Mouse (Mus musculus): ENCODE measurements around the gene Pacsin2. TPM values are rescaled to one million over a fixed set of nuclear protein-coding genes. Genes with fewer than 3 reads are reported as not detected.
"Not testable (repeated sequence)": the region's sequence is repeated elsewhere in the genome, so short reads cannot be mapped to it uniquely, and the experiment has no call there.

Pacsin2 gene
- polyA plus RNA-seq, 1 experiment from 2014 or later = 85.4 TPM

DNA sequence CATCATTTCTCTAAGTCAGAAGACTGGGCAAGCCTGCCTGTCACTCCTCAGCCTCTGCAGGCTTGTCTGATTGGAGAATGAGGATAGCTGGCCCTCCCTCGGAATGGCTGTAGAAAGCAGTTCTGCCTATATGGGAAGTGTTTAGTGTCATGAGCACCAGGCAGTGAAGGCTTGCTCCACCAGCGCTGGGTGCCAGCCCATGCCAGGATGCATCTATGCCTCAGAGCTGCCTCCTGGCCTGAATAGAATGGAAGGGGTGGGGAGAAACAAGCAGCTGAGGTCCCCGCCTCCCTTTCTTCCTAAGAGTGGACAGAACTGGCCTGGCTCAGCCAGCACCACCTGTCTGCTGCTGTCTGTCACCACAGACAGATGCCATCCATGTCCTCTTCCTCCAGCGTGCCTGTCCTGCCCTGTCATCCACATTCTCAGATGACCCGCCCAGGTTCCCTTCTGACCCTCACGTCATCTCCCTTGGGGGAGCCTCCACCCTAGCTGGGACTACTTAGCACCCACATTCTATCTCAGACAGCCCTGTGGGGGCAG, 4.9 kb upstream of the Pacsin2 start:
- no peak for ATAC-seq (ENCODE audit: low FRiP score, low TSS enrichment)
- Histone ChIP-seq H3K4me2 (replicated peaks; ENCODE audit: low read depth, low read length) (no peak overlapping the region), H3K36me3 (ENCODE audit: insufficient read depth, low read length) (no peaks in the 10 kb centered on the region), H3K9ac (replicated peaks; ENCODE audit: low read length) (no peak overlapping the region), H3K27me3 (ENCODE audit: insufficient read depth, low read length) (no peaks in the 10 kb centered on the region), H3K4me3 (ENCODE audit: low read length) (no peak overlapping the region), H3K27ac (ENCODE audit: low read length) (no peak overlapping the region), H3K4me1 (ENCODE audit: insufficient read depth, low read length) (peaks cover 23% of the 10 kb centered on the region), H3K9me3 (ENCODE audit: low read length) (no peaks in the 10 kb centered on the region)
- 73% methylated on average over 6 of the region's 6 CpGs for WGBS

GRCm38 (mm10) chr15:83467232-83467966, 3.0 kb upstream of the Pacsin2 start:
- H3K27ac ChIP-seq (ENCODE audit: low read length) = no peak overlapping the region
- no peak overlapping the region for H3K9ac ChIP-seq (replicated peaks; ENCODE audit: low read length)
- 58% methylated on average over 9 of the region's 9 CpGs for WGBS
- H3K4me1 ChIP-seq (ENCODE audit: insufficient read depth, low read length) = peaks cover 27% of the 10 kb centered on the region
- H3K27me3 ChIP-seq (ENCODE audit: insufficient read depth, low read length) = no peaks in the 10 kb centered on the region
- no peaks in the 10 kb centered on the region for H3K9me3 ChIP-seq (ENCODE audit: low read length)
- H3K4me2 ChIP-seq (replicated peaks; ENCODE audit: low read depth, low read length) = no peak overlapping the region
- no peak for ATAC-seq (ENCODE audit: low FRiP score, low TSS enrichment)
- no peak overlapping the region for H3K4me3 ChIP-seq (ENCODE audit: low read length)
- no peaks in the 10 kb centered on the region for H3K36me3 ChIP-seq (ENCODE audit: insufficient read depth, low read length)

- Histone ChIP-seq H3K4me1 (ENCODE audit: insufficient read depth, low read length) (peaks cover 22% of the 10 kb centered on the region), H3K9ac (replicated peaks; ENCODE audit: low read length) (no peak overlapping the region), H3K4me3 (ENCODE audit: low read length) (no peak overlapping the region), H3K9me3 (ENCODE audit: low read length) (no peaks in the 10 kb centered on the region), H3K27me3 (ENCODE audit: insufficient read depth, low read length) (no peaks in the 10 kb centered on the region), H3K27ac (ENCODE audit: low read length) (peak overlapping the region; percentile 28; the same call in 1 of the 2 replicates), H3K4me2 (replicated peaks; ENCODE audit: low read depth, low read length) (no peak overlapping the region), H3K36me3 (ENCODE audit: insufficient read depth, low read length) (no peaks in the 10 kb centered on the region)
- WGBS = 31% methylated on average over 4 of the region's 4 CpGs
- ATAC-seq (ENCODE audit: low FRiP score, low TSS enrichment) = no peak
Measured at GRCm38 (mm10) chr15:83466331-83466730, 1.9 kb upstream of the Pacsin2 start.

DNA sequence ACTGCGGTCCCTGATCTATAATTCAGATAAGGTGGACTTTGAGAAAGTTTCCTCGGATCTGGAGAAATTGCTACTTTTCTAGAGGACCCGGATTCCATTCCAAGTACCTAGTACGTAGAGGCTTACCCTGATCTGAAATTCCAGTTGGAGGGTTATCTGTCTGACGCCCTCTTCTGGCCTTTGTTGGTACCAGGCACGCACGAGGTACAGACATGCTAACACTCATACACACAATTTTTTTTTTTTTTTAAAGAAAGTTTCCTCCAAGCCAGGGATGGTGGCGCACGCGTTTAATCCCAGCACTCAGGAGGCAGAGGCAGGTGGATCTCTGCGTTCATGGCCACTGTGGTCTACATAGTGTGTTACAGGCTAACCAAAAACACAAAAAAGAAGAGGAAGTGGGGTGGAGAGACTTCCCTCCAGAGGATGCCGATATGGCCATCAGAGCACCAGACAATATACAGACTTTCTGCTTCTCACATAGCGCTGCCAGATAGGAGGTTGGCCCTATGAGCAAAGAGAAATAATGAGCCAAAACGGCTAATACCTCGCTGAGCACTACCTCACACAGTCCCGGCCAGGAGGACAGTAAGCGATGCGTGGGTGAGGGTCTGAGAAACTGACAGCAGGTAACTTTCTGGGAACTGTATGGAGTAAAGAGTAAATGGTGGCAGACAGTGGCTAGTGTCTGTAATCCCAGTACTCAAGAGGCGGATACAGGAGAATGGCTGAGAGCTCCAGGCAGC, 672 bp upstream of the Pacsin2 start:
- peaks cover 20% of the 10 kb centered on the region for H3K4me1 ChIP-seq (ENCODE audit: insufficient read depth, low read length)
- H3K9ac ChIP-seq (replicated peaks; ENCODE audit: low read length) = no peak overlapping the region
- no peaks in the 10 kb centered on the region for H3K27me3 ChIP-seq (ENCODE audit: insufficient read depth, low read length)
- H3K27ac ChIP-seq (ENCODE audit: low read length) = 0 out of 2 replicates have a peak overlapping the region, but pooled peaks have one; percentile 2
- no peaks in the 10 kb centered on the region for H3K36me3 ChIP-seq (ENCODE audit: insufficient read depth, low read length)
- no peak for ATAC-seq (ENCODE audit: low FRiP score, low TSS enrichment)
- H3K4me2 ChIP-seq (replicated peaks; ENCODE audit: low read depth, low read length) = peak overlapping the region; percentile 95
- 77% methylated on average over 19 of the region's 19 CpGs for WGBS
- peak overlapping the region; percentile 84 for H3K4me3 ChIP-seq (ENCODE audit: low read length)
- H3K9me3 ChIP-seq (ENCODE audit: low read length) = no peaks in the 10 kb centered on the region

DNA sequence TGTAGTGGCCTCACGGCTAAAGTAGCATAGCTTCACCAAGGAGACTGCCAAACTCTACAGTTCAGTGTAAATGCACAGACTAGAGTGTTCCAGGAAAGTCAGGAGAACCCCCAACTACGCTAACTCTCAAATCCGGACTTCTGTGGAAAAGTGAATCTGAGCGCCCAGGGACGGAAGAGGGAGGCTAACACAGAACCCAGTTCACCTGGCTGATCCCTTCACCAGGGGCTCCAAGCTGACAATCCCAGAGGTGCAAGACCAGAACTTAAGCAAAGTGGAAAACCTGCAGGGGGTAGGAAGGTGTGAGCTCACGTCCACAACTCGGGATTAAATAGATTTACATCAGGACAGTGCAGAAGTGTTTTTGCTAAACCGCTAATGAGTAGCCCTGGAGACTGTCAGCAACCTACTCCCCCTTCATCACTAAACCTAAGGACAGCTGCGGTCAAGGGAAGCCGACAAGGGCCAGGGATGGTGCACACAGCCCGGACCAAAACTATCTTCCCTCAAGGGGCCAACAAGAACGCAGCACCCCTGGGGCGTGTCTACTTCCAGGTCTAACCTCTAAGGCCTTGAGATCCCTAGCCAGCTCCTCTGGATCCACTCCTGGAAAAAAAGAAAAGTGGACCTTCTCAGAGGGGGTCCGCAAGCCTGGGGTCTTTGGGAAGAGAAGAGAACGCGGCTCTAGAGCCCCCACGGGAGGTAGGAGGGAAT, 880 bp downstream of the Pacsin2 start:
- H3K27me3 ChIP-seq (ENCODE audit: insufficient read depth, low read length) = no peaks in the 10 kb centered on the region
- H3K27ac ChIP-seq (ENCODE audit: low read length) = peak overlapping the region; percentile 77
- H3K36me3 ChIP-seq (ENCODE audit: insufficient read depth, low read length) = no peaks in the 10 kb centered on the region
- H3K4me2 ChIP-seq (replicated peaks; ENCODE audit: low read depth, low read length) = peak overlapping the region; percentile 95
- WGBS = 5% methylated on average over 17 of the region's 17 CpGs
- ATAC-seq (ENCODE audit: low FRiP score, low TSS enrichment) = no peak; the same call in 1 of the 2 replicates
- no peaks in the 10 kb centered on the region for H3K9me3 ChIP-seq (ENCODE audit: low read length)
- peak overlapping the region; percentile 92 for H3K9ac ChIP-seq (replicated peaks; ENCODE audit: low read length)
- peak overlapping the region; percentile 84 for H3K4me3 ChIP-seq (ENCODE audit: low read length)
- peaks cover 20% of the 10 kb centered on the region for H3K4me1 ChIP-seq (ENCODE audit: insufficient read depth, low read length)

GRCm38 (mm10) chr15:83462349-83462748, 2.1 kb downstream of the Pacsin2 start:
- H3K27ac ChIP-seq (ENCODE audit: low read length); H3K27me3 ChIP-seq (ENCODE audit: insufficient read depth, low read length); H3K9me3 ChIP-seq (ENCODE audit: low read length); H3K36me3 ChIP-seq (ENCODE audit: insufficient read depth, low read length); ATAC-seq (ENCODE audit: low FRiP score, low TSS enrichment); H3K9ac ChIP-seq (replicated peaks; ENCODE audit: low read length): not testable (repeated sequence)
- 68% methylated on average over 8 of the region's 8 CpGs for WGBS
- Histone ChIP-seq H3K4me3 (ENCODE audit: low read length) (peak overlapping the region; percentile 84; the same call in 1 of the 2 replicates), H3K4me1 (ENCODE audit: insufficient read depth, low read length) (peaks cover 19% of the 10 kb centered on the region), H3K4me2 (replicated peaks; ENCODE audit: low read depth, low read length) (peak overlapping the region; percentile 95)

DNA sequence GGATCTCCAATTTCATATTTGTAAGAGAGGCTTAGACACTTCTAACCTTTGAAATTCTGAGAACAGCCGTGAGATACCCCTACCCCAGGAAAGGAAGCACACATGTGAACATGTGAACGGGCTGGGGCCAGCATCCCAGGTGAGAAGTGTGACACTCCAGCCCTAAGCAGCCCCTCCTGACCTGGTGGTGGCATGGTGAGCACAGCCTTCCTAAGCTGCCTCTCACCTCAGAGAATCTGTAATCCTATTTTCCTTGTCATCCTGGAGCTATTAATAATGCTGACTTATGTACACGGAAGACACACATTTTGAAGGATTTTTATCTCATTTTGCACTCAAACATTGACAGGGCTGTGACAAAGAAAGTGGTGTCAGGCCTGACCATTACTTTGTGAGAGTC, 3.5 kb downstream of the Pacsin2 start:
- Histone ChIP-seq H3K9ac (replicated peaks; ENCODE audit: low read length) (no peak overlapping the region), H3K4me2 (replicated peaks; ENCODE audit: low read depth, low read length) (no peak overlapping the region), H3K27me3 (ENCODE audit: insufficient read depth, low read length) (no peaks in the 10 kb centered on the region), H3K27ac (ENCODE audit: low read length) (no peak overlapping the region), H3K36me3 (ENCODE audit: insufficient read depth, low read length) (no peaks in the 10 kb centered on the region), H3K9me3 (ENCODE audit: low read length) (no peaks in the 10 kb centered on the region), H3K4me3 (ENCODE audit: low read length) (no peak overlapping the region), H3K4me1 (ENCODE audit: insufficient read depth, low read length) (peaks cover 9% of the 10 kb centered on the region)
- WGBS = 75% methylated on average over 3 of the region's 3 CpGs
- no peak for ATAC-seq (ENCODE audit: low FRiP score, low TSS enrichment)

GRCm38 (mm10) chr15:83457541-83457940, 6.9 kb downstream of the Pacsin2 start:
- ATAC-seq (ENCODE audit: low FRiP score, low TSS enrichment) = no peak
- H3K9me3 ChIP-seq (ENCODE audit: low read length) = no peaks in the 10 kb centered on the region
- H3K36me3 ChIP-seq (ENCODE audit: insufficient read depth, low read length) = no peaks in the 10 kb centered on the region
- H3K4me1 ChIP-seq (ENCODE audit: insufficient read depth, low read length) = peaks cover 13% of the 10 kb centered on the region
- H3K4me2 ChIP-seq (replicated peaks; ENCODE audit: low read depth, low read length) = no peak overlapping the region
- no peak overlapping the region for H3K27ac ChIP-seq (ENCODE audit: low read length)
- no peaks in the 10 kb centered on the region for H3K27me3 ChIP-seq (ENCODE audit: insufficient read depth, low read length)
- H3K4me3 ChIP-seq (ENCODE audit: low read length) = no peak overlapping the region
- WGBS = 100% methylated on average over 1 of the region's 1 CpGs
- H3K9ac ChIP-seq (replicated peaks; ENCODE audit: low read length) = no peak overlapping the region

GRCm38 (mm10) chr15:83455637-83456036, 8.8 kb downstream of the Pacsin2 start:
- no peak overlapping the region for H3K4me2 ChIP-seq (replicated peaks; ENCODE audit: low read depth, low read length)
- WGBS = 84% methylated on average over 5 of the region's 5 CpGs
- H3K9ac ChIP-seq (replicated peaks; ENCODE audit: low read length) = no peak overlapping the region
- peaks cover 29% of the 10 kb centered on the region for H3K4me1 ChIP-seq (ENCODE audit: insufficient read depth, low read length)
- no peaks in the 10 kb centered on the region for H3K36me3 ChIP-seq (ENCODE audit: insufficient read depth, low read length)
- H3K4me3 ChIP-seq (ENCODE audit: low read length) = no peak overlapping the region
- no peak for ATAC-seq (ENCODE audit: low FRiP score, low TSS enrichment)
- no peak overlapping the region for H3K27ac ChIP-seq (ENCODE audit: low read length)
- no peaks in the 10 kb centered on the region for H3K27me3 ChIP-seq (ENCODE audit: insufficient read depth, low read length)
- no peaks in the 10 kb centered on the region for H3K9me3 ChIP-seq (ENCODE audit: low read length)

All from kidney, embryonic 16.5 days (tissue).